Mouse (Mus musculus) left cerebral cortex, adult 18-20 months (tissue): ENCODE results near the gene Lrcol1. TPM values are rescaled to one million over a fixed set of nuclear protein-coding genes. Genes with fewer than 3 reads are reported as not detected.

ENCODE experiments used
- DNase-seq, 2 experiments: peaks; one replicate each; pipeline ENCODE4 v3.0.0; 2021 to 2022; ENCODE audit warnings: low spot score in 2 of 2, mixed read lengths in 1 of 2
- total RNA-seq, 2 experiments: library from RNA; stranded (reverse); gene quantifications; 2 replicates each; pipeline ENCODE4 v1.2.3; 2021

The Lrcol1 gene
- total RNA-seq, 2 experiments from 2014 or later: not detected

- no peak for DNase-seq
Observed at GRCm38 (mm10) chr5:110385263-110385662, 40.7 kb downstream of the Lrcol1 start.

- peak; percentile 61 to 67 for DNase-seq
Observed at GRCm38 (mm10) chr5:110386371-110387330, 42.1 kb downstream of the Lrcol1 start.

- no peak for DNase-seq
Observed at GRCm38 (mm10) chr5:110387332-110387731, 42.8 kb downstream of the Lrcol1 start.

DNA sequence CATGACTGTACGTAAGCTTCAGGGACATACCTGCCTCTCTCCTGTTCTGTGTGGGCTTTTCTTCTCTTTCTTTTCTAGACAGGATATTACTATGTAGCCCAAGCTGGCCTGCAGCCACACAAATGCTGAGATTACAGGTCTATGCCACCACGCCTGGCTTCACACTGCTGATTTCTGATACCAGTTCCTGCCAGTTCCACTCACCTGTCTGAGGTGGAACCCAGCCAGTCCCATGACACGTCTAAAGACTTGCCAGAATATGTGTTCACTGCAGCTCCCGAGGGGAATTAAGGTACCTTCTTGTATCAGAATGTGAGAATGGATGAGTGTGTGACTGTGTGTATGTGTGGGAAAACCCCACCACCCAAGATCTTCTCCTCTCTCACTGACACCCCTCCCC, 46.1 kb downstream of the Lrcol1 start:
- no peak for DNase-seq

- no peak for DNase-seq
Observed at GRCm38 (mm10) chr5:110392727-110393126, 48.2 kb downstream of the Lrcol1 start.

DNA sequence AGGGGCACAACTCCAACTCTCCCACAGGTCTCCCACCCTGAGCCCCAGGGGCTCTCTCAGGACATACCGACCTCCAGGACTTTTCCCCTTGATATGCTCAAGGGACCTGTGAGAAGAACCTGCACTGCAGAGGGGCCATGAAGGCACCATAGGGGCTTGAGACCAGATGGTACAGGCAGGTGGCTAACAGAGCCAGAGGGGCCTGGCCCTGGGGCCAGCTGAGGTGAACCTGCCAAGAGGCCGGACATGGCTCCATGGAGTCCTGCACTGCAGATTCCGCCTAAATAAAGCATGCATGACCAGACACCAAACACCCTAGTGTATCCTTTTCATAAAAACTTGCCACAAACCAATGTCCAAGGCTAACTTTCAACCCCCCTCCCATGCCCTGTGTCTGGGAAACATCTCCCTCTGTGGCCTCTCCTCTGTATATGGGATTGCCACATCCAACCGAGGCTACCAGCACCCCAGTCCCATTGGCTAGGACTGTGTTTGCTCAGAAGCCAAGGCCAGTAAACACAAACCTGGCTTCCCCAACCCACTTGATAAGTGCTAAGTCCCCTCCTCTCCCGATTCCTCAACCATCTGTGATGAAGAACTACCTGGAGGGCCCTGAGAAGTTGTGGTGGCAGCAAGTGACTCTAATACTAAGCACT, 50.6 kb downstream of the Lrcol1 start:
- no peak for DNase-seq

GRCm38 (mm10) chr5:110401101-110401500, 56.6 kb downstream of the Lrcol1 start:
- DNase-seq: no peak

DNA sequence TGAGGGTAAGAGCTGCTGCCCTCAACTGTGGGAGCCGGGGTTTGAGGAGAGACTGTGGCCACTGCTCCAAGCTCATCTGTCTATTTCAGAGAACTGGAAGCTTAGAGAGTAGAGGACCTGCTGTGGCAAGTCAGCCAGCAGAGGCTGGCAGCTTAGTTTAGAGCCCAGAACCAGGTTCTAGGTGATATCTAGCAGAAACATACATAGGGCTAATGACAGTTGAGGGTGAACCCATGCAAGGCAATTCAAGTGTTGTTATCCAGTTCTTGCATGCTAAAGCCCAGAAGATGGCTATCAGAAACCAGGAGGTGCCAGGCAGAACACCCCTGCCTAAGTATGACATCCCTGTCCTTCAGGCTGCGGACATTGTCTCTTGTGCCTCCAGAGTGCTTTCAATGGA, 58.0 kb downstream of the Lrcol1 start:
- DNase-seq: no peak

DNA sequence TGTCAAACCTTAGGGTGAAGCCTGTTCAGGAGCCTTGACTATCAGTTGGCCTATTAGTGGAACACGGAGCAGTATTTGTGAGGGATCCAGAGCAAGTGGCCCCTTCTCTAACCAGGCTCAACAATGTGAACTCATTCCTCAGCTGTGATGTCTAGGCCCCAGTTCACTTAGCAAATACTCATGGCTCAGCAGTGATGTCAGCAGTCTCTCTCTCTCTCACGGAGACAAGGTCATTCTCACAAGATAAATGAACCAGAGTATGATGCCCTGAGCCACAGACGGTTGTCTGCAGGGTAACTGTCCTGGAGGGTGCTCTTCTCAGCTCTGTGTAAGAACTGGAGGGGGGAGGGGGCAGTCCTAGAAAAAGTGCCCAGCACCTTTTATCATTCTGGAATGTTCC, 59.4 kb downstream of the Lrcol1 start:
- no peak for DNase-seq

Other genes starting within 250 kb of the Lrcol1 start
- 10 to 100 TPM; 10.4 to 10.9 TPM for gene Plcxd1, start 244.8 kb upstream of the Lrcol1 start, total RNA-seq
- 10 to 100 TPM; 81.8 to 96.5 TPM for gene Gtpbp6, start 236.5 kb upstream of the Lrcol1 start, total RNA-seq
- 10 to 100 TPM; 15.5 to 15.7 TPM for gene Zfp605, start 234.6 kb upstream of the Lrcol1 start, total RNA-seq
- gene Chfr, start 208.9 kb upstream of the Lrcol1 start, total RNA-seq: 10 to 100 TPM; 42.3 to 54.0 TPM
- gene Golga3, start 168.0 kb upstream of the Lrcol1 start, total RNA-seq: 10 to 100 TPM; 47.1 to 47.5 TPM
- 10 to 100 TPM; 41.8 to 45.2 TPM for gene Ankle2, start 113.7 kb upstream of the Lrcol1 start, total RNA-seq
- gene Pgam5, start 74.8 kb upstream of the Lrcol1 start, total RNA-seq: 10 to 100 TPM; 55.1 to 59.2 TPM
- gene Pxmp2, start 58.5 kb upstream of the Lrcol1 start, total RNA-seq: 1 to 10 TPM; 7.9 to 9.5 TPM
- 1 to 10 TPM in 1 of 2 experiments, under 1 TPM in 1; 0.73 to 1.0 TPM for gene Pole, start 58.4 kb upstream of the Lrcol1 start, total RNA-seq
- gene P2rx2, start 1.5 kb upstream of the Lrcol1 start, total RNA-seq: under 1 TPM in 1 of 2 experiments, not detected in 1; 0.23 TPM
- 10 to 100 TPM; 73.8 to 80.7 TPM for gene Fbrsl1, start 103.8 kb downstream of the Lrcol1 start, total RNA-seq
- gene Galnt9, start 199.6 kb downstream of the Lrcol1 start, total RNA-seq: 100 to 1,000 TPM in 1 of 2 experiments, 10 to 100 TPM in 1; 87.0 to 117 TPM